Comparison of ENCODE assay signal across 8 mouse cellular contexts in the genomic region with DNA sequence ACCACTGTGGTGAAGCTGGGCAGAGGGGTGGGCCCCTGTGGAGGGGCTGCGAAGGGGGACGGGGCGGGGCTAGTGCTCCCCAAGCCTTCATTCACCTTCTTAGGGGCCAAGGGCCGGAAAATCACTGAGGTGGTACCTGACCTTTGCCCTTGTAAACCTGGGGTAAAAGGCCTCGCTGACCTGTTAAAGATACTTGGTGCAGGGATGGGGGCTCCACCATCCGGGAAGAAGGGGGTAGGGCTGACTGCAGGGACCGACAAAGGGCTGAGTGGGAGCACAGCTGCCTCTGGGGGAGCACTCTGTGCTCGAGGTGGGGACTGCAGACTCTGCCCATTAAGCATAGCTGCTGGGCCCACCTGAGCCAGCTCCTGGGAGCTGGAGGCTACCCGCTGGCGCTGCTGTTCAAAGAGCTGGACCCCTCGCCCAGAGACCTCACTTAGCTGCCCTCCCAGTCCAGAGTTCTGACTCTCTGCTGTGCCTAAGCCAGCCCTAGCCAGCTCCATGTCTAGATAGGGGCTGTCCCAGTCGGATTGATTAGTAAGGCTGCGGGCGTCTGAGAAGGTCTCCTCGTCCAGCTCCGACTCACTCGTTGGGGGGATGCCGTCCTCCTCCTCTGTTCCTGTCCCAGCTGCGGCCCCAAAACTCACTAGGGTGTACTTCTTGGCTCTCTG. TPM values are rescaled to one million over a fixed set of nuclear protein-coding genes. Genes with fewer than 3 reads are reported as not detected.
DNase-seq lines count a peak whose midpoint lies in the region; ATAC-seq and TF ChIP-seq lines count a peak whose summit lies in the region.

No protein-coding gene starts in this region.

- 0 out of 2 replicates have a peak, but pooled peaks have one; percentile 15 for ATAC-seq in embryonic facial prominence, embryonic 13.5 days (ENCODE audit: insufficient number of reproducible peaks, insufficient read depth, low FRiP score, low TSS enrichment, low read depth)
- peak; percentile 36 for ATAC-seq in intestine, embryonic 15.5 days
- no peak for ATAC-seq in lung, postnatal 0 days

- H3K9me3 ChIP-seq in E14TG2a.4 (ENCODE audit: low read length) = no peaks in the 10 kb centered on the region
- no peaks in the 10 kb centered on the region for H3K9me3 ChIP-seq in embryonic facial prominence, embryonic 13.5 days
- H3K9me3 ChIP-seq in intestine, embryonic 15.5 days = no peaks in the 10 kb centered on the region
- no peaks in the 10 kb centered on the region for H3K9me3 ChIP-seq in lung, postnatal 0 days (ENCODE audit: low read length)

- no peaks in the 10 kb centered on the region for H3K36me3 ChIP-seq in E14TG2a.4 (ENCODE audit: insufficient read depth, low read length)
- H3K36me3 ChIP-seq in embryonic facial prominence, embryonic 13.5 days = no peaks in the 10 kb centered on the region
- H3K36me3 ChIP-seq in intestine, embryonic 15.5 days = no peaks in the 10 kb centered on the region
- no peaks in the 10 kb centered on the region for H3K36me3 ChIP-seq in lung, postnatal 0 days (ENCODE audit: insufficient read depth, low read length)

- H3K27ac ChIP-seq in embryonic facial prominence, embryonic 13.5 days = peak overlapping the region; percentile 94
- H3K27ac ChIP-seq in intestine, embryonic 15.5 days = peak overlapping the region; percentile 89
- H3K27ac ChIP-seq in lung, postnatal 0 days (ENCODE audit: low read length) = peak overlapping the region; percentile 71

- no peak for TF ChIP-seq CTCF in E14TG2a.4 (conservative IDR thresholded peaks at IDR 0.05; ENCODE audit: low read length)
- no peak for TF ChIP-seq CTCF in lung, postnatal 0 days (IDR thresholded peaks at IDR 0.05)

- peak overlapping the region; percentile 89 for H3K4me3 ChIP-seq in E14TG2a.4 (replicated peaks; ENCODE audit: low read length)
- H3K4me3 ChIP-seq in embryonic facial prominence, embryonic 13.5 days = peak overlapping the region; percentile 72
- H3K4me3 ChIP-seq in intestine, embryonic 15.5 days (replicated peaks) = peak overlapping the region; percentile 67
- peak overlapping the region; percentile 55 for H3K4me3 ChIP-seq in lung, postnatal 0 days (ENCODE audit: low read depth, low read length)

- TF ChIP-seq EP300 in lung, postnatal 0 days (IDR thresholded peaks at IDR 0.05) = no peak

- H3K4me2 ChIP-seq in embryonic facial prominence, embryonic 13.5 days = peak overlapping the region; percentile 91
- H3K4me2 ChIP-seq in intestine, embryonic 15.5 days (replicated peaks) = peak overlapping the region; percentile 95
- peak overlapping the region; percentile 95 for H3K4me2 ChIP-seq in lung, postnatal 0 days (replicated peaks; ENCODE audit: low read depth, low read length)

- peak overlapping the region; percentile 88 for H3K9ac ChIP-seq in embryonic facial prominence, embryonic 13.5 days
- H3K9ac ChIP-seq in intestine, embryonic 15.5 days = peak overlapping the region; percentile 78
- peak overlapping the region; percentile 48 for H3K9ac ChIP-seq in lung, postnatal 0 days (replicated peaks; ENCODE audit: low read depth)

- H3K4me1 ChIP-seq in E14TG2a.4 (replicated peaks; ENCODE audit: low read depth, low read length) = peaks cover 63% of the 10 kb centered on the region
- H3K4me1 ChIP-seq in embryonic facial prominence, embryonic 13.5 days = peaks cover 17% of the 10 kb centered on the region
- H3K4me1 ChIP-seq in intestine, embryonic 15.5 days (replicated peaks) = peaks cover 17% of the 10 kb centered on the region; the same call in 1 of the 2 replicates
- H3K4me1 ChIP-seq in lung, postnatal 0 days (ENCODE audit: insufficient read depth, low read depth, low read length) = peaks cover 3% of the 10 kb centered on the region; the same call in 1 of the 2 replicates

- H3K27me3 ChIP-seq in E14TG2a.4 (ENCODE audit: insufficient read depth, low read length) = peaks cover 44% of the 10 kb centered on the region
- H3K27me3 ChIP-seq in embryonic facial prominence, embryonic 13.5 days = peaks cover 6% of the 10 kb centered on the region
- no peaks in the 10 kb centered on the region for H3K27me3 ChIP-seq in intestine, embryonic 15.5 days (replicated peaks)
- no peaks in the 10 kb centered on the region for H3K27me3 ChIP-seq in lung, postnatal 0 days (replicated peaks; ENCODE audit: insufficient read depth, low read length)

- WGBS in embryonic facial prominence, embryonic 13.5 days = 11% methylated on average over 19 of the region's 19 CpGs
- WGBS in intestine, embryonic 15.5 days = 16% methylated on average over 19 of the region's 19 CpGs
- WGBS in lung, postnatal 0 days = 18% methylated on average over 19 of the region's 19 CpGs

- peak; percentile 94 for DNase-seq in heart, adult 11 months
- no peak for DNase-seq in heart, adult 18-20 months
- no peak for DNase-seq in lung, postnatal 0 days (ENCODE audit: low spot score)
- no peak for DNase-seq in urinary bladder, adult 2 months (ENCODE audit: low spot score)
- DNase-seq in ovary, adult 18-20 months (ENCODE audit: low spot score) = no peak

RNA-seq across cellular contexts. Expression of a gene that starts 5.5 kb away (rescaled TPM):
- total RNA-seq in heart, adult 18-20 months (2021) = under 1 TPM; 0.35 to 0.54 TPM
- polyA plus RNA-seq in embryonic facial prominence, embryonic 13.5 days (2015; fragmentation: Nextera tagmentation; extraction: Ambion mirVana) = 0.47 and 0.62 TPM in 2 replicates
- polyA plus RNA-seq in intestine, embryonic 15.5 days (2015; fragmentation: Nextera tagmentation; extraction: Ambion mirVana) = 0.13 and 0.57 TPM in 2 replicates
- polyA plus RNA-seq in lung, postnatal 0 days (2015; fragmentation: Nextera tagmentation; extraction: Ambion mirVana) = 0.38 and 0.40 TPM in 2 replicates
- polyA plus RNA-seq in urinary bladder, adult 2 months (2012; rRNA removed) = 0.08 and 0.12 TPM in 2 replicates

RNA-seq across cellular contexts. Expression of a gene that starts 6.4 kb away (rescaled TPM):
- total RNA-seq in heart, adult 18-20 months (2021) = 10 to 100 TPM; 87.3 to 87.9 TPM
- polyA plus RNA-seq in embryonic facial prominence, embryonic 13.5 days (2015; fragmentation: Nextera tagmentation; extraction: Ambion mirVana) = 2.3 and 3.3 TPM in 2 replicates
- 0.13 and 0.52 TPM in 2 replicates for polyA plus RNA-seq in intestine, embryonic 15.5 days (2015; fragmentation: Nextera tagmentation; extraction: Ambion mirVana)
- polyA plus RNA-seq in lung, postnatal 0 days (2015; fragmentation: Nextera tagmentation; extraction: Ambion mirVana) = 0.63 and 0.96 TPM in 2 replicates
- polyA plus RNA-seq in urinary bladder, adult 2 months (2012; rRNA removed) = 0.10 and 0.25 TPM in 2 replicates

RNA-seq across cellular contexts. Expression of a gene that starts 12.3 kb away (rescaled TPM):
- total RNA-seq in heart, adult 18-20 months (2021) = 10 to 100 TPM; 95.8 to 97.9 TPM
- 90.7 and 93.3 TPM in 2 replicates for polyA plus RNA-seq in embryonic facial prominence, embryonic 13.5 days (2015; fragmentation: Nextera tagmentation; extraction: Ambion mirVana)
- 82.8 and 96.2 TPM in 2 replicates for polyA plus RNA-seq in intestine, embryonic 15.5 days (2015; fragmentation: Nextera tagmentation; extraction: Ambion mirVana)
- polyA plus RNA-seq in lung, postnatal 0 days (2015; fragmentation: Nextera tagmentation; extraction: Ambion mirVana) = 37.6 and 40.1 TPM in 2 replicates
- polyA plus RNA-seq in urinary bladder, adult 2 months (2012; rRNA removed) = 87.1 and 90.1 TPM in 2 replicates

RNA-seq across cellular contexts. Expression of a gene that starts 20.9 kb away (rescaled TPM):
- 10 to 100 TPM; 12.0 to 14.4 TPM for total RNA-seq in heart, adult 18-20 months (2021)
- 8.5 and 9.4 TPM in 2 replicates for polyA plus RNA-seq in embryonic facial prominence, embryonic 13.5 days (2015; fragmentation: Nextera tagmentation; extraction: Ambion mirVana)
- 3.8 and 4.4 TPM in 2 replicates for polyA plus RNA-seq in intestine, embryonic 15.5 days (2015; fragmentation: Nextera tagmentation; extraction: Ambion mirVana)
- polyA plus RNA-seq in lung, postnatal 0 days (2015; fragmentation: Nextera tagmentation; extraction: Ambion mirVana) = 3.9 and 5.0 TPM in 2 replicates
- polyA plus RNA-seq in urinary bladder, adult 2 months (2012; rRNA removed) = 16.0 and 16.9 TPM in 2 replicates

RNA-seq across cellular contexts. Expression of a gene that starts 33.0 kb away (rescaled TPM):
- total RNA-seq in heart, adult 18-20 months (2021) = 1 to 10 TPM; 4.6 to 6.1 TPM
- polyA plus RNA-seq in embryonic facial prominence, embryonic 13.5 days (2015; fragmentation: Nextera tagmentation; extraction: Ambion mirVana) = 25.1 and 26.2 TPM in 2 replicates
- 21.2 and 22.8 TPM in 2 replicates for polyA plus RNA-seq in intestine, embryonic 15.5 days (2015; fragmentation: Nextera tagmentation; extraction: Ambion mirVana)
- polyA plus RNA-seq in lung, postnatal 0 days (2015; fragmentation: Nextera tagmentation; extraction: Ambion mirVana) = 24.2 and 26.3 TPM in 2 replicates
- polyA plus RNA-seq in urinary bladder, adult 2 months (2012; rRNA removed) = 17.1 and 17.2 TPM in 2 replicates
